Mouse (Mus musculus): ENCODE results near the gene Tbx2.

- TF ChIP-seq CTCF (IDR thresholded peaks at IDR 0.05; ENCODE audit: control insufficient read depth, insufficient read depth, insufficient read length) (no peak), CEBPB (IDR thresholded peaks at IDR 0.05; ENCODE audit: low read depth) (no peak), MYOG (IDR thresholded peaks at IDR 0.05; ENCODE audit: control insufficient read depth, extremely low read depth, insufficient read length) (no peak), MAX (IDR thresholded peaks at IDR 0.05) (no peak), USF1 (IDR thresholded peaks at IDR 0.05; ENCODE audit: low read depth) (no peak)
Observed at GRCm38 (mm10) chr11:85799856-85800255, 32.5 kb upstream of the Tbx2 start.
